In genomic region chr9:87144106-87144505, GRCm38 (mm10) we compare ENCODE assay signal across 7 mouse cellular contexts. TPM values are rescaled to one million over a fixed set of nuclear protein-coding genes. Genes with fewer than 3 reads are reported as not detected.
A peak's percentile ranks its signal among the peaks of the same experiment; 100 is the strongest.
DNase-seq lines count a peak whose midpoint lies in the region; ATAC-seq and TF ChIP-seq lines count a peak whose summit lies in the region.

Gene Mrap2 (plus strand): TSS chr9:87144306.

- DNase-seq in embryo, embryonic 10 days (ENCODE audit: low spot score): peak; percentile 89
- DNase-seq in kidney, adult 8-10 months: peak; percentile 11 to 26
- peak; percentile 81 for DNase-seq in limb, embryonic 10.5 days (ENCODE audit: low spot score)
- DNase-seq in midbrain, embryonic 14.5 days: peak; percentile 87
- peak; percentile 76 for DNase-seq in testis, postnatal 10 days (ENCODE audit: low spot score)

- no peak within 1 kb of the TSS for H3K27ac ChIP-seq in bone marrow macrophage, adult 2 months (ENCODE audit: insufficient read depth, low read depth, low read length)
- no peak within 1 kb of the TSS for H3K27ac ChIP-seq in limb, embryonic 10.5 days
- H3K27ac ChIP-seq in midbrain, embryonic 14.5 days (replicated peaks; ENCODE audit: low read depth, low read length): no peak within 1 kb of the TSS

- H3K27me3 ChIP-seq in limb, embryonic 10.5 days (ENCODE audit: low read depth, poor library complexity, severe bottlenecking): peaks cover 49% of the 10 kb centered on the region
- H3K27me3 ChIP-seq in midbrain, embryonic 14.5 days (ENCODE audit: control insufficient read depth, insufficient read depth, low read length): peaks cover 19% of the 10 kb centered on the region

- H3K4me3 ChIP-seq in bone marrow macrophage, adult 2 months (ENCODE audit: insufficient read depth, low read length): peak within 1 kb of the TSS; percentile 25
- peak within 1 kb of the TSS; percentile 46 for H3K4me3 ChIP-seq in limb, embryonic 10.5 days
- peak within 1 kb of the TSS; percentile 39 for H3K4me3 ChIP-seq in midbrain, embryonic 14.5 days (replicated peaks; ENCODE audit: low read depth, low read length)

- no peaks in the 10 kb centered on the region for H3K4me1 ChIP-seq in bone marrow macrophage, adult 2 months (ENCODE audit: control insufficient read depth, insufficient read depth, low read length)
- peaks cover 17% of the 10 kb centered on the region for H3K4me1 ChIP-seq in limb, embryonic 10.5 days
- peaks cover 10% of the 10 kb centered on the region; the same call in 1 of the 2 replicates for H3K4me1 ChIP-seq in midbrain, embryonic 14.5 days (ENCODE audit: control insufficient read depth, insufficient read depth, low read length)

- ATAC-seq in granulocyte monocyte progenitor cell, adult 5-6 weeks (replicated peaks; ENCODE audit: poor library complexity, severe bottlenecking): peak; percentile 79
- ATAC-seq in midbrain, embryonic 14.5 days (ENCODE audit: low FRiP score, low TSS enrichment): peak; percentile 81

- no peak for TF ChIP-seq CTCF in bone marrow macrophage, adult 2 months (IDR thresholded peaks at IDR 0.05; ENCODE audit: low read depth, low read length)

- H3K4me2 ChIP-seq in midbrain, embryonic 14.5 days (ENCODE audit: low read length): peak within 1 kb of the TSS; percentile 76

- no peak for TF ChIP-seq POLR2A in bone marrow macrophage, adult 2 months (IDR thresholded peaks at IDR 0.05; ENCODE audit: borderline replicate concordance, low read depth, low read length)

- 3% methylated on average over 29 of the region's 29 CpGs for WGBS in limb, embryonic 10.5 days
- under 1% methylated on average over 29 of the region's 29 CpGs for WGBS in midbrain, embryonic 14.5 days

- H3K9me3 ChIP-seq in limb, embryonic 10.5 days (replicated peaks): no peaks in the 10 kb centered on the region
- H3K9me3 ChIP-seq in midbrain, embryonic 14.5 days (ENCODE audit: control insufficient read depth, low read length): no peaks in the 10 kb centered on the region

- no peaks in the 10 kb centered on the region for H3K36me3 ChIP-seq in limb, embryonic 10.5 days
- H3K36me3 ChIP-seq in midbrain, embryonic 14.5 days (ENCODE audit: control insufficient read depth, insufficient read depth, low read length): no peaks in the 10 kb centered on the region

- peak within 1 kb of the TSS; percentile 41 for H3K9ac ChIP-seq in midbrain, embryonic 14.5 days (replicated peaks; ENCODE audit: low read length)

RNA-seq across cellular contexts. Expression of gene Mrap2, which starts in this region (rescaled TPM):
- polyA plus RNA-seq in bone marrow macrophage, adult 2 months (2012; ENCODE audit: insufficient read depth, insufficient read length, missing spikeins): not detected in 2 replicates
- total RNA-seq in granulocyte monocyte progenitor cell, adult 5-6 weeks (2014; fragmentation: Nextera tagmentation): not detected in 2 replicates
- total RNA-seq in granulocyte monocyte progenitor cell, adult 5-6 weeks (2017): not detected in 2 replicates
- polyA plus RNA-seq in limb, embryonic 10.5 days (2016; fragmentation: Nextera tagmentation; extraction: Ambion mirVana): 0.11 and 0.14 TPM in 2 replicates
- 0.89 and 1.6 TPM in 2 replicates for polyA plus RNA-seq in midbrain, embryonic 14.5 days (2014; fragmentation: Nextera tagmentation; extraction: Ambion mirVana)

Comparison
In these comparisons a context has a peak if more than half of its experiments do, and no peak if none do; other contexts are left out.
1. Peak in ATAC-seq in granulocyte monocyte progenitor cell, adult 5-6 weeks; RNA of the gene not detected or under 1 TPM.
2. Peak in DNase-seq and H3K4me3 ChIP-seq in limb, embryonic 10.5 days; RNA of the gene not detected or under 1 TPM.
3. DNase-seq: peak in every context shown above with its lines; median percentile 89 in embryo, embryonic 10 days; 87 in midbrain, embryonic 14.5 days; 81 in limb, embryonic 10.5 days; 76 in testis, postnatal 10 days; 18 in kidney, adult 8-10 months.